13 mouse cellular contexts compared by ENCODE assay signal in the genomic region with DNA sequence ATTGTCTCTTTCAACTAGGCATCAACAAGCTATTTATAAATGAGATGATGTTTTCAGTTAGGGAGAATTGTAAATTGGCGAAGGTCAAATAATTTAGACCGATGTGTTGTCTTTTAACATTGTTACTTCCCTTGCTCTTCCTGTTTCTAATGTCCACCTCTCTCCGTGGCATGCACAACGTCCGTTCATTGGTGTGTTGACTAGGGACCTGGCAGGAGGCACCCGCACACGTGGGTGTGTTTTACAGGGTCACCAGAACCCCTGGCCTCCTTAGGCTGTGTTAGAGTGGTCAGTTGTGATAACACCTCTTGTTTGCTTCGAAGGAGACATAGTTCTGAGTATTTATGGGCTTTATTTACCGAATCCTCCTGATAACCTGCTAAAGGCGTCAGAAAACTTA.
"Had no signal": no experiment of that assay in that cellular context is flagged by ENCODE, and none has a peak within 500 bp of the region (broad histone marks: within the 10 kb centered on the region; RNA-seq: fewer than 3 reads in every experiment).

No protein-coding gene starts in this region.

- H3K4me1 ChIP-seq: heart, embryonic 13.5 days; heart, embryonic 15.5 days; hindbrain, embryonic 13.5 days; hindbrain, embryonic 15.5 days; kidney, embryonic 15.5 days; limb, embryonic 10.5 days; limb, embryonic 12.5 days had no signal

- H3K4me2 ChIP-seq: heart, embryonic 11.5 days; heart, embryonic 13.5 days; heart, embryonic 15.5 days; hindbrain, embryonic 13.5 days; hindbrain, embryonic 15.5 days; kidney, embryonic 15.5 days; limb, embryonic 12.5 days; liver, embryonic 11.5 days had no signal

- H3K36me3 ChIP-seq: heart, embryonic 13.5 days; heart, embryonic 15.5 days; hindbrain, embryonic 13.5 days; hindbrain, embryonic 15.5 days; kidney, embryonic 15.5 days; limb, embryonic 10.5 days; limb, embryonic 12.5 days had no signal

- H3K9ac ChIP-seq: heart, embryonic 13.5 days; heart, embryonic 15.5 days; hindbrain, embryonic 15.5 days; kidney, embryonic 15.5 days; limb, embryonic 12.5 days had no signal

- H3K9me3 ChIP-seq: heart, embryonic 13.5 days; heart, embryonic 15.5 days; hindbrain, embryonic 13.5 days; hindbrain, embryonic 15.5 days; kidney, embryonic 15.5 days; limb, embryonic 10.5 days; limb, embryonic 12.5 days had no signal

- H3K27ac ChIP-seq: heart, adult 2 months; heart, embryonic 13.5 days; heart, embryonic 15.5 days; hindbrain, embryonic 13.5 days; hindbrain, embryonic 15.5 days; kidney, embryonic 15.5 days; kidney, postnatal 0 days; left cerebral cortex, adult 2 months; limb, embryonic 10.5 days; limb, embryonic 12.5 days had no signal

- H3K4me3 ChIP-seq: heart, adult 2 months; heart, embryonic 13.5 days; heart, embryonic 15.5 days; hindbrain, embryonic 13.5 days; hindbrain, embryonic 15.5 days; kidney, embryonic 15.5 days; left cerebral cortex, adult 2 months; limb, embryonic 10.5 days; limb, embryonic 12.5 days had no signal

- DNase-seq: heart, adult 11 months had no signal

- H3K27me3 ChIP-seq: heart, embryonic 13.5 days; heart, embryonic 15.5 days; hindbrain, embryonic 15.5 days; limb, embryonic 12.5 days had no signal
